Mouse (Mus musculus) stomach, postnatal 0 days (tissue): ENCODE results near the gene Copz1. TPM values are rescaled to one million over a fixed set of nuclear protein-coding genes. Genes with fewer than 3 reads are reported as not detected.
A peak's percentile ranks its signal among the peaks of the same experiment; 100 is the strongest.

Experiments
- ATAC-seq: fragments of 200-750 bp; cut with Nextera tagmentation; 2 replicates; pipeline ENCODE4 v1.8.0; 2017; ENCODE audit not compliant: low FRiP score, low TSS enrichment
- DNase-seq: peaks from one replicate; pipeline ENCODE4 v3.0.0-alpha.2; 2016; ENCODE audit warnings: low spot score
- H3K27ac ChIP-seq: fragments of 300-500 bp; sonication (generic); replicated peaks from 2 replicates; pipeline ENCODE4 v1.5.1; 2014; ENCODE audit warnings: mild to moderate bottlenecking, control low read depth
- H3K27me3 ChIP-seq: fragments of 300-500 bp; sonication (generic); 2 replicates; pipeline ENCODE4 v1.6.1; 2014; ENCODE audit warnings: low read length; ENCODE audit not compliant: control insufficient read depth, insufficient read depth
- H3K36me3 ChIP-seq: fragments of 300-500 bp; sonication (generic); 2 replicates; pipeline ENCODE4 v1.6.1; 2014; ENCODE audit warnings: low read length, mixed read lengths; ENCODE audit not compliant: control insufficient read depth, insufficient read depth
- H3K4me1 ChIP-seq: fragments of 300-500 bp; sonication (generic); replicated peaks from 2 replicates; pipeline ENCODE4 v1.6.1; 2014; ENCODE audit warnings: antibody characterized with exemption; ENCODE audit not compliant: control insufficient read depth, insufficient read depth
- H3K4me2 ChIP-seq: fragments of 300-500 bp; sonication (generic); replicated peaks from 2 replicates; pipeline ENCODE4 v1.6.1; 2014; ENCODE audit warnings: low read depth, mild to moderate bottlenecking, control low read depth, moderate library complexity
- H3K4me3 ChIP-seq: fragments of 300-500 bp; sonication (generic); 2 replicates; pipeline ENCODE4 v1.5.1; 2014; ENCODE audit warnings: low read depth, low read length, control low read depth
- H3K9ac ChIP-seq: fragments of 300-500 bp; sonication (generic); 2 replicates; pipeline ENCODE4 v1.6.1; 2014; ENCODE audit warnings: mild to moderate bottlenecking, low read length, control low read depth, mixed read lengths
- H3K9me3 ChIP-seq: fragments of 300-500 bp; sonication (generic); 2 replicates; pipeline ENCODE4 v1.6.1; 2016; ENCODE audit warnings: low read length; ENCODE audit not compliant: control insufficient read depth
- CTCF ChIP-seq: IDR thresholded peaks from 2 replicates; pipeline ENCODE4 v1.5.1; 2016; ENCODE audit warnings: antibody characterized with exemption, low read depth, mild to moderate bottlenecking, moderate library complexity
- EP300 ChIP-seq: optimal IDR thresholded peaks from 2 replicates; pipeline ENCODE3; 2016; ENCODE audit warnings: antibody characterized with exemption
- WGBS: fragments of 180-500 bp; shearing (Covaris S2); extraction: QIAGEN DNeasy Blood & Tissue Kit; methylation state at CpG from one replicate; pipeline ENCODE4 v1.1.7; 2014; 5-methylcytosine and 5-hydroxymethylcytosine counted together
- polyA plus RNA-seq: library from polyadenylated mRNA; unstranded; fragments of >200 nt; fragmentation: Nextera tagmentation; extraction: Ambion mirVana; gene quantifications from 2 replicates; pipeline ENCODE4 v1.2.1, GENCODE M21; 2015

The Copz1 gene
- polyA plus RNA-seq, 1 experiment from 2014 or later, result 159 TPM

DNA sequence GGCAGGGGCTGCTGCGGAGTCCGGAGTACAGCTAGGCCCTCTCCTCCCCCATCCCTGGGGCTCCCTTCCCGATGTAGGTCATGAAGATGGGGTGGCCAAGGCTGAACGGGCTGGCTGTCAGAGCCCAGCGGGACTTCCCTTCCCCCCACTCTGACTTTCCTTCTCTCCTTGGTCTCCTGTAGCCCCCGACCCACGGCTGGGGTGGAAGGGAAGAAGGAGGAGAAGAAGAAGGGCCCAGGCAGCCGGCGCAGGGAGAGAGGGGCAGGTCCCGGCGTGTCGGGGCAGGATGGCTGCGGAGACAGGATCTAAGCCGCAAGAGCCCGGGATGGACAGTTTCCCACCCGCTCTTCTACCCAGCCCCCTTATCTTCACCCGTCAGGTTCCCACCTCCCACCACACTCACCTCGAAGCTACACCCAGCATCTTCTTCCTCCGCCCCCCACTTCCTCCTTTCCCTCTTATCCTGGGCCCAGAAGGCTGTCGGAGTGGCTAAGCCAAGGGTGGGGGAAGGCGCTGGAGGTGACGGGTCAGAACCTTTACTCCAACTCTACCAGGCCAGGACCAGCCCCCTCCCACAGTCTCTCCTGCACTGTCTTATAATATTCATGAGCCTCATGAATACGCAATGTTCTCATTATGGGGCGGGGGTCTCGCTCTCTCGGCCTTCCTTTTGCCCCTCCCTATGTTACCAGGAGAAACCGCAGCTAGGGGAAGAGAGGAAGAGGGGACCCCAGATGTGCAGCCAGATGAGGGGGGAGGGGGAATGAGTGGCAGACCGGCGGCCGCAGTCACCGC lies 66.8 kb downstream of the Copz1 start:
- no peak overlapping the region; the same call in 1 of the 2 replicates for H3K27ac ChIP-seq
- 0 out of 2 replicates have a peak, but pooled peaks cover 2% of the 10 kb centered on the region for H3K36me3 ChIP-seq
- peak overlapping the region; percentile 48 for H3K4me3 ChIP-seq
- H3K4me1 ChIP-seq, result no peaks in the 10 kb centered on the region
- WGBS, result 11% methylated on average over 28 of the region's 31 CpGs
- TF ChIP-seq EP300 (no peak), CTCF (no peak)
- no peaks in the 10 kb centered on the region for H3K9me3 ChIP-seq
- ATAC-seq (0 out of 2 replicates have a peak, but pooled peaks have one; percentile 18), DNase-seq (no peak)
- H3K9ac ChIP-seq, result peak overlapping the region; percentile 28
- H3K4me2 ChIP-seq, result peak overlapping the region; percentile 62
- no peaks in the 10 kb centered on the region for H3K27me3 ChIP-seq

- peak; percentile 47; the same call in 1 of the 2 replicates for ATAC-seq
- 0% methylated on average over 24 of the region's 26 CpGs for WGBS
- TF ChIP-seq CTCF (peak; percentile 28; the same call in 1 of the 2 replicates), EP300 (no peak)
These were observed 67.4 kb downstream of the Copz1 start, which contains the start of gene Zfp385a for GRCm38 (mm10) chr15:103339961-103340337. Zfp385a (minus strand) TSS chr15:103340093.

GRCm38 (mm10) chr15:103340786-103341185 lies 68.3 kb downstream of the Copz1 start:
- H3K9me3 ChIP-seq, result no peaks in the 10 kb centered on the region
- peak overlapping the region; percentile 48; the same call in 1 of the 2 replicates for H3K4me3 ChIP-seq
- H3K4me2 ChIP-seq, result no peak overlapping the region
- H3K9ac ChIP-seq, result no peak overlapping the region
- no peaks in the 10 kb centered on the region for H3K27me3 ChIP-seq
- peak; percentile 60 for TF ChIP-seq CTCF
- no peak for TF ChIP-seq EP300
- no peaks in the 10 kb centered on the region for H3K4me1 ChIP-seq
- WGBS, result 29% methylated on average over 4 of the region's 4 CpGs
- H3K36me3 ChIP-seq, result 0 out of 2 replicates have a peak, but pooled peaks cover 5% of the 10 kb centered on the region
- H3K27ac ChIP-seq, result no peak overlapping the region
- no peak for DNase-seq
- ATAC-seq, result no peak

More at GRCm38 (mm10) chr15:103339961-103340337, 67.4 kb downstream of the Copz1 start, which contains the start of gene Zfp385a:
- Histone ChIP-seq H3K4me2 (peak within 1 kb of the TSS; percentile 62), H3K27ac (no peak within 1 kb of the TSS; the same call in 1 of the 2 replicates), H3K9me3 (no peaks in the 10 kb centered on the region), H3K4me3 (peak within 1 kb of the TSS; percentile 48), H3K27me3 (no peaks in the 10 kb centered on the region), H3K4me1 (no peaks in the 10 kb centered on the region), H3K36me3 (0 out of 2 replicates have a peak, but pooled peaks cover 5% of the 10 kb centered on the region), H3K9ac (peak within 1 kb of the TSS; percentile 28)
- DNase-seq, result peak; percentile 67

GRCm38 (mm10) chr15:103341547-103341946 lies 69.0 kb downstream of the Copz1 start:
- no peaks in the 10 kb centered on the region for H3K9me3 ChIP-seq
- DNase-seq (no peak), ATAC-seq (no peak)
- no peak overlapping the region for H3K9ac ChIP-seq
- no peaks in the 10 kb centered on the region for H3K27me3 ChIP-seq
- no peak for TF ChIP-seq EP300
- no peak for TF ChIP-seq CTCF
- H3K36me3 ChIP-seq, result 0 out of 2 replicates have a peak, but pooled peaks cover 5% of the 10 kb centered on the region
- H3K4me3 ChIP-seq, result no peak overlapping the region
- no peaks in the 10 kb centered on the region for H3K4me1 ChIP-seq
- no peak overlapping the region for H3K4me2 ChIP-seq
- no peak overlapping the region for H3K27ac ChIP-seq
- WGBS, result 43% methylated on average over 8 of the region's 8 CpGs

DNA sequence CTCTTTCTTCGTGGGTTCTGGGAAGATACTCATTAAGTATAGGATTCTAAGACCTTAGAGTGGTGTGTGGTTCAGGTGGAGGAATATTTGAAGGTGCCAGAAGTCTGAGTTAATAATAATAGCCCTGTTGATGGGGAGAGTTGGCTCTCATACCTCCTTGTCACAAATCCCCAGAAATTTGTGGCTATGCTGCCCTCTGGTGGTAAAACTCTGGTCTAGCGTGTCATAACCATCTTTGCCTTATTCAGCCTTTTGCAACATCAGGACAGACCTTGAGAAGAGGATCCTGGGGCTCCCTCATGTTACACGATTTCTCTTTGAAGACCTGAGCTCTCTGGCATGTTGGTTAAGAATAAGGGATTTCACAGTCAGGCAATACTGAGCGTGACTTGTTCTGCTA lies 69.9 kb downstream of the Copz1 start:
- no peaks in the 10 kb centered on the region for H3K27me3 ChIP-seq
- H3K4me1 ChIP-seq, result no peaks in the 10 kb centered on the region
- 0 out of 2 replicates have a peak, but pooled peaks cover 5% of the 10 kb centered on the region for H3K36me3 ChIP-seq
- DNase-seq (peak; percentile 77), ATAC-seq (no peak)
- H3K4me2 ChIP-seq, result no peak overlapping the region
- H3K9ac ChIP-seq, result no peak overlapping the region
- WGBS, result 20% methylated on average over 4 of the region's 4 CpGs
- H3K9me3 ChIP-seq, result no peaks in the 10 kb centered on the region
- TF ChIP-seq EP300 (no peak), CTCF (peak; percentile 91)
- H3K27ac ChIP-seq, result no peak overlapping the region
- no peak overlapping the region for H3K4me3 ChIP-seq

DNA sequence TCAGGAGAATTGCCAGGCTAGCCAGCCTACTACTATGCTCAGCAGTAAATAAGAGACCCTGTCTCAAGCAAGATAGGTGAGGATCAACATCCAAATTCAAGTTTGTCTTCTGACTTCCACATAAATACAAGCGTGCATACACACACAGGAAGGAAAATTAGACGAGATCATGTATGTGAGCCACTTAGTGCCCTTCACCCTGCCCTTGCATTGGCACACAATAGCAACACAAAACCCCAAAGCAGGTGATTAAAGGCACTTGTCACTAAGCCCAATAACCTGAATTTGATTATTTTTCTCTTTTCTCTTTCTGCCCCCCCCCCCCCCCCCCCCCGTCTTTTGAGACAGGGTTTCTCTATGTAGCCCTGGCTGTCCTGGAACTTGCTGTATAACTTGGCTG lies 70.5 kb downstream of the Copz1 start:
- 0 out of 2 replicates have a peak, but pooled peaks cover 5% of the 10 kb centered on the region for H3K36me3 ChIP-seq
- no peak overlapping the region for H3K4me2 ChIP-seq
- H3K4me3 ChIP-seq, result no peak overlapping the region
- no peaks in the 10 kb centered on the region for H3K9me3 ChIP-seq
- H3K9ac ChIP-seq, result no peak overlapping the region
- no peaks in the 10 kb centered on the region for H3K27me3 ChIP-seq
- WGBS, result 70% methylated on average over 2 of the region's 3 CpGs
- TF ChIP-seq CTCF (no peak), EP300 (no peak)
- no peak for DNase-seq
- no peak for ATAC-seq
- no peaks in the 10 kb centered on the region for H3K4me1 ChIP-seq
- no peak overlapping the region for H3K27ac ChIP-seq
